Mouse (Mus musculus) ES-Bruce4 (cell line): ENCODE data around the gene Eif1b.

ENCODE experiments used
- CTCF ChIP-seq: IDR thresholded peaks from one replicate; pipeline ENCODE4 v1.8.1; 2011; ENCODE audit warnings: low read depth, low read length
- EP300 ChIP-seq: IDR thresholded peaks from 2 replicates; pipeline ENCODE4 v1.6.1; 2011; ENCODE audit warnings: low read depth, low read length; ENCODE audit not compliant: insufficient read depth

GRCm38 (mm10) chr9:120496691-120497090 lies 4.7 kb downstream of the Eif1b start:
- peak; percentile 63 for TF ChIP-seq CTCF
- no peak for TF ChIP-seq EP300
